Mouse (Mus musculus) neural tube, embryonic 14.5 days (tissue): ENCODE measurements at regions not wholly inside any gene's neighbourhood (a gene's known extent, or its start where the extent isn't known, plus 50 kb on each side); places are given as distances from the start of the nearest gene placed in this dataset.

Experiments
- ATAC-seq: fragments of 200-750 bp; cut with Nextera tagmentation; 2 replicates; pipeline ENCODE4 v1.8.0; 2017; ENCODE audit warnings: low read depth, mild to moderate bottlenecking, moderate TSS enrichment, moderate library complexity
- H3K27ac ChIP-seq: fragments of 300-500 bp; sonication (generic); 2 replicates; pipeline ENCODE4 v1.5.1; 2014; ENCODE audit warnings: low read depth, mild to moderate bottlenecking, control low read depth, low read length, moderate library complexity, mixed read lengths
- H3K27me3 ChIP-seq: fragments of 300-500 bp; sonication (generic); 2 replicates; pipeline ENCODE4 v1.6.1; 2014; ENCODE audit warnings: low read length; ENCODE audit not compliant: control insufficient read depth, insufficient read depth
- H3K36me3 ChIP-seq: fragments of 300-500 bp; sonication (generic); 2 replicates; pipeline ENCODE4 v1.6.1; 2014; ENCODE audit warnings: low read length, mixed read lengths; ENCODE audit not compliant: control insufficient read depth, insufficient read depth
- H3K4me1 ChIP-seq: fragments of 300-500 bp; sonication (generic); 2 replicates; pipeline ENCODE4 v1.6.1; 2014; ENCODE audit warnings: low read length; ENCODE audit not compliant: control insufficient read depth, insufficient read depth
- H3K4me2 ChIP-seq: fragments of 300-500 bp; sonication (generic); 2 replicates; pipeline ENCODE4 v1.6.1; 2014; ENCODE audit warnings: mild to moderate bottlenecking, low read depth, low read length, control low read depth
- H3K4me3 ChIP-seq: fragments of 300-500 bp; sonication (generic); 2 replicates; pipeline ENCODE4 v1.5.1; 2014; ENCODE audit warnings: low read depth, low read length, control low read depth, mixed read lengths
- H3K9ac ChIP-seq: fragments of 300-500 bp; sonication (generic); replicated peaks from 2 replicates; pipeline ENCODE4 v1.6.1; 2014; ENCODE audit warnings: low read depth, mild to moderate bottlenecking, control low read depth, low read length, mixed read lengths
- H3K9me3 ChIP-seq: fragments of 300-500 bp; sonication (generic); 2 replicates; pipeline ENCODE4 v1.6.1; 2016; ENCODE audit warnings: low read length; ENCODE audit not compliant: control insufficient read depth
- WGBS: fragments of 180-500 bp; shearing (Covaris S2); extraction: QIAGEN DNeasy Blood & Tissue Kit; methylation state at CpG from one replicate; pipeline ENCODE4 v1.1.7; 2014; 5-methylcytosine and 5-hydroxymethylcytosine counted together

DNA sequence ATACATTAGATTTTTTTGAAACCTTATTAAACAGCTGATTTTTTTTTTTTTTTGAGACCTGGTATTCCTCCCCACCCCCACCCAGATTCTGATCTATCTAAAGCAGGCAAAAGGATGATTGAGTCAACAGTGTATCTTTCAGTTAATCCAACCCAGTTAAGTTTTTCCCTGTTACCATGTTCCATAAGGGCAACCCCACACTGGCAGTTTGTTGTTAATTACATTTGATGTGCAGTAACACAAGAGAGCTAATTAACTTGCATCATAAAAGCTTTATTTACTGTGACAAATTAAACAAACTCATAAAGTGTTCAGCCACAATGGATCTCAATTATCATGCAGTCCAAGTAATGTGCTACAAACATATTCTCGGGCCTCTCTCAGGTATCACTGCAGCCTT is 346.8 kb upstream of the Prkd1 start:
- ATAC-seq: peak; percentile 54
- H3K27ac ChIP-seq: no peak overlapping the region
- H3K4me3 ChIP-seq: no peak overlapping the region
- H3K9me3 ChIP-seq: no peaks in the 10 kb centered on the region
- no peak overlapping the region for H3K4me2 ChIP-seq
- no peaks in the 10 kb centered on the region for H3K27me3 ChIP-seq
- peaks cover 14% of the 10 kb centered on the region; the same call in 1 of the 2 replicates for H3K4me1 ChIP-seq
- H3K9ac ChIP-seq: no peak overlapping the region
- 34% methylated on average over 1 of the region's 1 CpGs for WGBS
- no peaks in the 10 kb centered on the region for H3K36me3 ChIP-seq

DNA sequence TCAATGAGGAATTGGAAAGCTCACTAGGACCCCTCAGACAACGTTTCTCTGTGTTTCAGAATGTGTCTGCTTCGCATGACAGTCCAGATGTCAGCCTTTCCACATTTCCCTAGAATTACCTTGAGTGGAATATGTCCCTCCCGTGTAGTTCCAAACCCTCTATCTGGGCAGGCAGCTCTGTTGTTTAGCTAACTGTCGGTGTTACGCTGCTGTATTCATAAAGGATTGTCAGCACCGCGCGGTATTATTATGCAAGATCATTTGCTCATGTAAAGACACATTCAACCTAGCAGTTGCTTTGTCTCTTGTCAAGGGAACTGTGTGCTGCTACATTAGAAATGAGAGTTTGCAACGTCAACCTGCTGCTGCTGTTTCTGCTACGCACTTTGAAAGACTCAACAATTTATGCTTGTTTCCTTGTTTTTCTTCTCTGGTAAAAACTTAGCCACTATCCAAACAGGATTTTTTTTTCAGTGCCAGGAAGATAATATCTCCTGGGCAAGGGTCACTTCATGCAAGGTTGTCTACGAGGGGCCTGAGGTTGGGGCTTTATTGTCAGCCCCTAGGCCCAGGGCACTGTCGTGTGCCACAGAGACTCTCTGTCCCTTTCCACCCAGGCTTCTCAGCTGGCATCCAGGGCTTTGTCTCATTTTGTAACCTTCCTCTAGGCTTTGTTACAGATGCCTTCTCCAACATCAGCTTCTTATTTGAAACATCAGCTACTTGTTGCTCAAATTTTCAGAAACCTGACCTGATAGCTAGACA is 340.8 kb upstream of the Prkd1 start:
- H3K27ac ChIP-seq: no peak overlapping the region
- H3K9ac ChIP-seq: no peak overlapping the region
- H3K4me1 ChIP-seq: no peaks in the 10 kb centered on the region
- no peak for ATAC-seq
- no peak overlapping the region for H3K4me2 ChIP-seq
- H3K36me3 ChIP-seq: no peaks in the 10 kb centered on the region
- no peaks in the 10 kb centered on the region for H3K9me3 ChIP-seq
- H3K4me3 ChIP-seq: no peak overlapping the region
- 54% methylated on average over 12 of the region's 12 CpGs for WGBS
- no peaks in the 10 kb centered on the region for H3K27me3 ChIP-seq

DNA sequence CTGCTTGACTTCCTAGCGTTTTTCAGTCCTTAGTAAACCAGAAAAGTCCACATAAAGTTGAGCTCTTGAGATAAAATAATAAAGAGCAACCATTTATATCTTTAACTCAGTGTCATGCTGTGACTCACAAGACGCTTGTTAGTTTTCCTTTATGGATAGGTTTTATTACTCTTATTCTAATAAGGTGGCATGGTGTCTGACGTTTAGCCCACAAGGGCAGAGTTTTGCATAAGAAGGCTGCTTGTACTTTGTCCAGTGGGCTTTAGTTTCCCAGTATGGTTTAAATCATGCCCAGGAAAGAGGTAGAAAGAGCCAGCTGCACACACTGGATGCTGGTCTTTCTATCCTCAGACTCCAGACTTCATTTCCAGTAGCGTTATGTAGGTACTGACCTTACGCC is 332.4 kb upstream of the Prkd1 start:
- no peaks in the 10 kb centered on the region for H3K4me1 ChIP-seq
- no peaks in the 10 kb centered on the region for H3K36me3 ChIP-seq
- H3K4me3 ChIP-seq: no peak overlapping the region
- H3K27me3 ChIP-seq: no peaks in the 10 kb centered on the region
- no peak for ATAC-seq
- H3K27ac ChIP-seq: no peak overlapping the region
- no peaks in the 10 kb centered on the region for H3K9me3 ChIP-seq
- H3K4me2 ChIP-seq: no peak overlapping the region
- no peak overlapping the region for H3K9ac ChIP-seq
- WGBS: 71% methylated on average over 5 of the region's 5 CpGs

DNA sequence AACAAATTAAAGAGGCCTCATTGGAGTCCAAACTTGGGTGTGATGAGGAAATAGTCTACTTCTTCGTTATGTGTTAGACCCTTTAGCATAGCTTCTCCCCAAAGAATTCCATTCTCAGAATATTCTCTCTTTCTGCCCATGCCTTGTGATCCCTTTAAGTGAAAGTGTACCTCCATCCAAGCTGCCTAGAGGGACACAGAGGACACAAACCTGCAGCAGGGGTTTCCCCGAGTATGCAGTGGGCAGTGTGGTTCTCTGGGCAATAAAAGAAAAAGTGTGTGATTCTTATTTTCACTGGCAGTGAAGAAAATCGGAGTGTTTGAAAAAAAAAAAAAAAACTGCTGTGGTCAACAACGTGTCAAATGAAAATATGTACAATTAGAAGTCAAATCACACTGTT is 331.9 kb upstream of the Prkd1 start:
- H3K4me1 ChIP-seq: no peaks in the 10 kb centered on the region
- no peak overlapping the region for H3K4me2 ChIP-seq
- no peak overlapping the region for H3K27ac ChIP-seq
- H3K4me3 ChIP-seq: no peak overlapping the region
- no peaks in the 10 kb centered on the region for H3K27me3 ChIP-seq
- WGBS: 82% methylated on average over 4 of the region's 4 CpGs
- ATAC-seq: no peak
- H3K9ac ChIP-seq: no peak overlapping the region
- no peaks in the 10 kb centered on the region for H3K9me3 ChIP-seq
- H3K36me3 ChIP-seq: no peaks in the 10 kb centered on the region

DNA sequence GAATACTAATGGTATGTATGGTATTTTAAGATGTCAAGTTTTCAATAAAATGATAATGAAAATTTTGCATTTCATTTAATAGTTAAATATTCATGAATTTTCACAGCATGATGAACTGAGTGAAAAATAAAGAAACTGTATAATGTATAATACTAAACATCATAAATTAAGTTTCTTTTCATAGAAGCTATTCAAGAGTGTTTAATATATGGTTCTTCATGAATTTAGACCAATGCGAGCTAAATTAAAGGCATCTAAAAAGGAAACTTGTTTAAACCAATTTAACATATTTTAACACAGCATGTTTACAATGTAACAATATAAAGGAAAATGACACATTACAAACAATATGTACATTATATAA is 321.8 kb upstream of the Prkd1 start:
- WGBS: 70% methylated on average over 1 of the region's 1 CpGs
- H3K36me3 ChIP-seq: no peaks in the 10 kb centered on the region
- no peak for ATAC-seq
- H3K4me2 ChIP-seq: no peak overlapping the region
- H3K27me3 ChIP-seq: no peaks in the 10 kb centered on the region
- H3K9ac ChIP-seq: no peak overlapping the region
- H3K9me3 ChIP-seq: no peaks in the 10 kb centered on the region
- H3K27ac ChIP-seq: no peak overlapping the region
- no peaks in the 10 kb centered on the region for H3K4me1 ChIP-seq
- no peak overlapping the region for H3K4me3 ChIP-seq

DNA sequence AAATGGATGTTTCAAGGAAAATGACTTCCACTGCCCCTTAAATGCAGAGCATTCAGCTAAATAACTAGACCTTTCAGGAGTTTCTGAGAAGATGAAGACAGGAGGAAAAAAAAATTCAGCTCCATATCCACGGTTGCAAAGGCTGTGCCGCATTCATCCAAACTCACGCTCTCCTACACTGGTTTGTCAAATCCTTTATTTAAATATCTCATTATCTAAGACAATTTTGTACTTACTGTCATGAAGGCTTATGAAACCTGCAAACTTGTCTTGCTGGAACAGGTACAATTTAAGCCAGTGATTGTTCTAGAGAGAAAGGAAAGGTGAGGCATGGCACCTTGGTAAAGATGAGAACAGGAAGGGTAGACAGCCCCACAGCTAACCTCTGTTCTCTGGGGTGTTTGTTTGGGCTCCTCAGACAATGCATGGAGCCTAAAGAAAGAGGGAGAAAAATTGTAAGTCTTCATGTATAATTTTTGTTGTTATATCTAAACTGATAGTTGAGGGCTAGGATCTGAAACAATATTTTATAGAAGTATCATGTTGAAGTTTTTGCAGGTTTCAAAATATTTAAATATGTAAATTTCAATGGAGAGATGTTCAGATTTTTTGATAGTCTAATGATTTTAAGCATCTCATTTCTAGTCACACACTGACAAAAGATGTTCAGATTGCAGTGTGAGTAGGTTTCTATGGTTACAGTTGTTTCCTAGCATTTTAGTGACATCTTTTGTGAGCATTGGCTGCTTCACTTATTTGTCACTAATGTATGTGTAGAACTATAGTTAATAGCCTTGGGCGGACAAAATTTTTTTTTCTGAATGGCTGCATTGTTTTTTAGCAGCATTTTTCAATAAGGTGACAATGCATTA is 321.2 kb upstream of the Prkd1 start:
- Histone ChIP-seq H3K36me3 (no peaks in the 10 kb centered on the region), H3K4me3 (no peak overlapping the region), H3K9ac (no peak overlapping the region), H3K9me3 (no peaks in the 10 kb centered on the region), H3K27ac (no peak overlapping the region), H3K27me3 (no peaks in the 10 kb centered on the region), H3K4me1 (no peaks in the 10 kb centered on the region), H3K4me2 (no peak overlapping the region)
- WGBS: 61% methylated on average over 4 of the region's 4 CpGs
- no peak for ATAC-seq

DNA sequence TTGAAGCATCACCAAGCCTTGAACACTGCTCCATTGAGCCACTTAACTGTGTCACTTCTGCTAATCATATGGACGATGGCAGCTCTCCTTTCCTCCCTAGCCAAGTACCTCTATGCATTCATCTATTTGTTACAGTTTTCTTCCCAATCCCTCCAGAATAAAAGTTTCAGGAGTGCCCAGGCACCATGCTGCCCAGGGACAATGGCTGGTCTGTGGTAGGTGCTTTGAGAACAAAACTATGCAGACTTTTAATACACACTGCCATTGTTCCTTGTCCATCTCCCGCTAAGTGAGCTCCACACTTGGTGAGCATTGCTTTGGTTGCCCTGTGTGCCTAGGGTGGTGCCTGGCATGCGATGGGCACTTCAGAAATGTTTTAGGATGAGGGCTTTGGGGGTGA is 320.5 kb upstream of the Prkd1 start:
- no peaks in the 10 kb centered on the region for H3K36me3 ChIP-seq
- no peaks in the 10 kb centered on the region for H3K9me3 ChIP-seq
- H3K27ac ChIP-seq: no peak overlapping the region
- no peaks in the 10 kb centered on the region for H3K27me3 ChIP-seq
- no peak overlapping the region for H3K4me2 ChIP-seq
- no peak overlapping the region for H3K9ac ChIP-seq
- ATAC-seq: no peak
- WGBS: 34% methylated on average over 3 of the region's 3 CpGs
- no peaks in the 10 kb centered on the region for H3K4me1 ChIP-seq
- H3K4me3 ChIP-seq: no peak overlapping the region

DNA sequence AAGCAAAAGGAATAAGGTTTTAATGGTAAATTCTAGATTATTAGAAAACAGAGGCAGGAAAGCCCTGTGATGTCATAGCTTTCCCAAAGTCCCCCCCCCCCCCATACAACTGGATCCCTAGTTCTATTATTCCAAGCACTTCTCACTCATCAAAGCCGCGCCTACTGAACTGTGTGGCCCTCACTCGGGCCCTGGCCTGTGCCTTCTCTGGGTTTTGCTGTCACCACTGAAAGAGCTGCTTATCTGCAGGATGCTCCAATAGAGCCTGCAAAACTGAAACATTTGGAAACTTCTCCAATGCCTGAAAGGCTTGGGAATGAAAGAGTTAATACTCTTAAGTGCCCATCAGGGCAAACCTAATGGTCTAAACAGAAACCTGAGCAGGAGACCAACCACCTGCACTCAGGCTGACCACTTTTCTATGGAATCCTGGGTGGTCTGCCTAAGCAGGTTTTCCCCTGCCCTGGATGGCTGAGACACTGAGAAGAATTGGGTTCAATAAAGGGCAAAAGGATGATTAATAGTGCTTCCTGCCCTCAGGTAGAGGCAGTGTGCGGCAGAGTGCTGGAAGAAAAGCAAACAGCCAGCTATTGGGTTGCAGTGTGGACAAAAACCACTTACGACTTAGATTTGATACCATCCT is 318.4 kb upstream of the Prkd1 start:
- Histone ChIP-seq H3K27ac (no peak overlapping the region), H3K9me3 (no peaks in the 10 kb centered on the region), H3K4me2 (no peak overlapping the region), H3K27me3 (no peaks in the 10 kb centered on the region), H3K4me1 (no peaks in the 10 kb centered on the region), H3K4me3 (no peak overlapping the region), H3K36me3 (no peaks in the 10 kb centered on the region), H3K9ac (no peak overlapping the region)
- WGBS: 61% methylated on average over 5 of the region's 5 CpGs
- ATAC-seq: no peak

DNA sequence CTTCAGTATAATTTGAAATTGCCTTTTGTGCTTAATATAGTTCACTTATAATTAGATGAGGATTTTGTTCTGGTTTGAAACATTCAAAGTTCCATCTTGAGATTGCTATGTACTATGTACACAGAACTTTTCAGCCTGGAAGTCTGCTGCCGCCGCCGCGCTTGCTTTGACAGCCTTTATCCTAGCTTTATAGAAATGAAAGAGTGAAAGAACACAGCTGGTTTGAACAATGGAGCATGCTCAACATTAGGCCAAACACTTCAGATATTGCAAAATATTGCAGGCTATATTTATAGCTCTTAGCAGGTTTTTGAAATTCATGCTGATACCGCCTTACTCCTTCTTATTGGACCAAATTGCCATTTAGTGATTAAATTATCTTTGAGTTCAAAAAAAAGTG is 305.1 kb upstream of the Prkd1 start:
- Histone ChIP-seq H3K4me1 (no peaks in the 10 kb centered on the region), H3K27ac (no peak overlapping the region), H3K27me3 (no peaks in the 10 kb centered on the region), H3K9ac (no peak overlapping the region), H3K36me3 (no peaks in the 10 kb centered on the region), H3K4me3 (no peak overlapping the region), H3K9me3 (no peaks in the 10 kb centered on the region), H3K4me2 (no peak overlapping the region)
- 97% methylated on average over 5 of the region's 5 CpGs for WGBS
- no peak for ATAC-seq
